Mouse (Mus musculus): ENCODE data around the gene Als2cl.

Als2cl gene

GRCm38 (mm10) chr9:110916786-110917185, 37.1 kb downstream of the Als2cl start, which contains the start of gene Fam240a:
Gene Fam240a, minus strand, starts transcription at chr9:110916861.
- DNase-seq (ENCODE audit: low spot score) = no peak

GRCm38 (mm10) chr9:110920665-110921419, 41.2 kb downstream of the Als2cl start:
- no peak for DNase-seq (ENCODE audit: low spot score)

- peak; percentile 35 for DNase-seq (ENCODE audit: low spot score)
Observed at GRCm38 (mm10) chr9:110922759-110923158, 43.1 kb downstream of the Als2cl start.

GRCm38 (mm10) chr9:110931573-110931972, 51.9 kb downstream of the Als2cl start:
- no peak for DNase-seq (ENCODE audit: low spot score)

- no peak for DNase-seq (ENCODE audit: low spot score)
Observed at GRCm38 (mm10) chr9:110933850-110934437, 54.3 kb downstream of the Als2cl start.

GRCm38 (mm10) chr9:110935941-110936340, 56.3 kb downstream of the Als2cl start:
- no peak for DNase-seq (ENCODE audit: low spot score)

GRCm38 (mm10) chr9:110937506-110938490, 58.1 kb downstream of the Als2cl start:
- no peak for DNase-seq (ENCODE audit: low spot score)

GRCm38 (mm10) chr9:110944265-110944664, 64.6 kb downstream of the Als2cl start:
- DNase-seq (ENCODE audit: low spot score) = no peak

GRCm38 (mm10) chr9:110945343-110945742, 65.7 kb downstream of the Als2cl start:
- no peak for DNase-seq (ENCODE audit: low spot score)

GRCm38 (mm10) chr9:110945926-110946325, 66.3 kb downstream of the Als2cl start, which contains the start of gene Tdgf1:
Gene Tdgf1, minus strand, starts transcription at chr9:110946158.
- DNase-seq (ENCODE audit: low spot score) = no peak

- no peak for DNase-seq (ENCODE audit: low spot score)
Observed at GRCm38 (mm10) chr9:110946548-110947044, 66.9 kb downstream of the Als2cl start.

- DNase-seq (ENCODE audit: low spot score) = no peak
Observed at GRCm38 (mm10) chr9:110947261-110947661, 67.6 kb downstream of the Als2cl start.

GRCm38 (mm10) chr9:110947900-110948299, 68.2 kb downstream of the Als2cl start:
- DNase-seq (ENCODE audit: low spot score) = no peak

GRCm38 (mm10) chr9:110948813-110949310, 69.2 kb downstream of the Als2cl start:
- DNase-seq (ENCODE audit: low spot score) = no peak

GRCm38 (mm10) chr9:110950109-110950508, 70.4 kb downstream of the Als2cl start:
- no peak for DNase-seq (ENCODE audit: low spot score)
